Mouse (Mus musculus) stomach, postnatal 0 days (tissue): ENCODE measurements at regions not wholly inside any gene's neighbourhood (a gene's known extent, or its start where the extent isn't known, plus 50 kb on each side); places are given as distances from the start of the nearest gene placed in this dataset.

Source experiments
- ATAC-seq: fragments of 200-750 bp; cut with Nextera tagmentation; 2 replicates; pipeline ENCODE4 v1.8.0; 2017; ENCODE audit not compliant: low FRiP score, low TSS enrichment
- DNase-seq: peaks from one replicate; pipeline ENCODE4 v3.0.0-alpha.2; 2016; ENCODE audit warnings: low spot score
- H3K27ac ChIP-seq: fragments of 300-500 bp; sonication (generic); replicated peaks from 2 replicates; pipeline ENCODE4 v1.5.1; 2014; ENCODE audit warnings: mild to moderate bottlenecking, control low read depth
- H3K27me3 ChIP-seq: fragments of 300-500 bp; sonication (generic); 2 replicates; pipeline ENCODE4 v1.6.1; 2014; ENCODE audit warnings: low read length; ENCODE audit not compliant: control insufficient read depth, insufficient read depth
- H3K36me3 ChIP-seq: fragments of 300-500 bp; sonication (generic); 2 replicates; pipeline ENCODE4 v1.6.1; 2014; ENCODE audit warnings: low read length, mixed read lengths; ENCODE audit not compliant: control insufficient read depth, insufficient read depth
- H3K4me1 ChIP-seq: fragments of 300-500 bp; sonication (generic); replicated peaks from 2 replicates; pipeline ENCODE4 v1.6.1; 2014; ENCODE audit warnings: antibody characterized with exemption; ENCODE audit not compliant: control insufficient read depth, insufficient read depth
- H3K4me2 ChIP-seq: fragments of 300-500 bp; sonication (generic); replicated peaks from 2 replicates; pipeline ENCODE4 v1.6.1; 2014; ENCODE audit warnings: low read depth, mild to moderate bottlenecking, control low read depth, moderate library complexity
- H3K4me3 ChIP-seq: fragments of 300-500 bp; sonication (generic); 2 replicates; pipeline ENCODE4 v1.5.1; 2014; ENCODE audit warnings: low read depth, low read length, control low read depth
- H3K9ac ChIP-seq: fragments of 300-500 bp; sonication (generic); 2 replicates; pipeline ENCODE4 v1.6.1; 2014; ENCODE audit warnings: mild to moderate bottlenecking, low read length, control low read depth, mixed read lengths
- H3K9me3 ChIP-seq: fragments of 300-500 bp; sonication (generic); 2 replicates; pipeline ENCODE4 v1.6.1; 2016; ENCODE audit warnings: low read length; ENCODE audit not compliant: control insufficient read depth
- CTCF ChIP-seq: IDR thresholded peaks from 2 replicates; pipeline ENCODE4 v1.5.1; 2016; ENCODE audit warnings: antibody characterized with exemption, low read depth, mild to moderate bottlenecking, moderate library complexity
- EP300 ChIP-seq: optimal IDR thresholded peaks from 2 replicates; pipeline ENCODE3; 2016; ENCODE audit warnings: antibody characterized with exemption
- WGBS: fragments of 180-500 bp; shearing (Covaris S2); extraction: QIAGEN DNeasy Blood & Tissue Kit; methylation state at CpG from one replicate; pipeline ENCODE4 v1.1.7; 2014; 5-methylcytosine and 5-hydroxymethylcytosine counted together

- H3K27ac ChIP-seq: no peak overlapping the region
- no peaks in the 10 kb centered on the region for H3K27me3 ChIP-seq
- no peaks in the 10 kb centered on the region for H3K4me1 ChIP-seq
- ATAC-seq (no peak), DNase-seq (no peak)
- H3K4me3 ChIP-seq: no peak overlapping the region
- TF ChIP-seq CTCF: no peak
- TF ChIP-seq EP300: no peak
- H3K9me3 ChIP-seq: no peaks in the 10 kb centered on the region
- no peaks in the 10 kb centered on the region for H3K36me3 ChIP-seq
- H3K9ac ChIP-seq: no peak overlapping the region
- WGBS: 81% methylated on average over 7 of the region's 7 CpGs
- H3K4me2 ChIP-seq: no peak overlapping the region
Measured at GRCm38 (mm10) chr5:141125870-141126269, 115.4 kb upstream of the Sdk1 start.

- DNase-seq (no peak), ATAC-seq (no peak)
- Histone ChIP-seq H3K27me3 (no peaks in the 10 kb centered on the region), H3K4me3 (no peak overlapping the region), H3K27ac (no peak overlapping the region), H3K4me2 (no peak overlapping the region), H3K36me3 (no peaks in the 10 kb centered on the region), H3K4me1 (no peaks in the 10 kb centered on the region), H3K9ac (no peak overlapping the region), H3K9me3 (no peaks in the 10 kb centered on the region)
- TF ChIP-seq EP300 (no peak), CTCF (no peak)
- WGBS: 87% methylated on average over 7 of the region's 7 CpGs
Measured at GRCm38 (mm10) chr5:141126536-141126935, 114.8 kb upstream of the Sdk1 start.

- ATAC-seq: no peak
- TF ChIP-seq CTCF (no peak), EP300 (no peak)
- WGBS: 80% methylated on average over 1 of the region's 1 CpGs
Measured at GRCm38 (mm10) chr5:141131036-141131435, 110.3 kb upstream of the Sdk1 start.

GRCm38 (mm10) chr5:141131906-141132305, 109.4 kb upstream of the Sdk1 start:
- H3K9ac ChIP-seq: no peak overlapping the region
- no peaks in the 10 kb centered on the region for H3K27me3 ChIP-seq
- H3K4me2 ChIP-seq: no peak overlapping the region
- 42% methylated on average over 9 of the region's 9 CpGs for WGBS
- DNase-seq (no peak), ATAC-seq (no peak)
- H3K27ac ChIP-seq: no peak overlapping the region
- H3K4me3 ChIP-seq: no peak overlapping the region
- no peaks in the 10 kb centered on the region for H3K36me3 ChIP-seq
- no peaks in the 10 kb centered on the region for H3K9me3 ChIP-seq
- TF ChIP-seq CTCF (no peak), EP300 (no peak)
- H3K4me1 ChIP-seq: no peaks in the 10 kb centered on the region

More at GRCm38 (mm10) chr5:141131036-141131435, 110.3 kb upstream of the Sdk1 start:
- H3K27me3 ChIP-seq: no peaks in the 10 kb centered on the region
- H3K9ac ChIP-seq: no peak overlapping the region
- no peak overlapping the region for H3K4me2 ChIP-seq
- H3K27ac ChIP-seq: no peak overlapping the region
- H3K4me3 ChIP-seq: no peak overlapping the region
- H3K4me1 ChIP-seq: no peaks in the 10 kb centered on the region
- no peaks in the 10 kb centered on the region for H3K9me3 ChIP-seq
- DNase-seq: no peak
- H3K36me3 ChIP-seq: no peaks in the 10 kb centered on the region

GRCm38 (mm10) chr5:141136239-141136638, 105.1 kb upstream of the Sdk1 start:
- no peak overlapping the region for H3K27ac ChIP-seq
- no peaks in the 10 kb centered on the region for H3K36me3 ChIP-seq
- 31% methylated on average over 4 of the region's 4 CpGs for WGBS
- no peaks in the 10 kb centered on the region for H3K9me3 ChIP-seq
- ATAC-seq: no peak
- no peaks in the 10 kb centered on the region for H3K27me3 ChIP-seq
- H3K4me3 ChIP-seq: no peak overlapping the region
- H3K9ac ChIP-seq: no peak overlapping the region
- no peak overlapping the region for H3K4me2 ChIP-seq
- TF ChIP-seq CTCF: no peak
- TF ChIP-seq EP300: no peak
- DNase-seq: no peak
- H3K4me1 ChIP-seq: no peaks in the 10 kb centered on the region

- H3K4me2 ChIP-seq: no peak overlapping the region
- 87% methylated on average over 3 of the region's 3 CpGs for WGBS
- no peaks in the 10 kb centered on the region for H3K9me3 ChIP-seq
- no peak overlapping the region for H3K4me3 ChIP-seq
- DNase-seq (no peak), ATAC-seq (no peak)
- H3K4me1 ChIP-seq: no peaks in the 10 kb centered on the region
- TF ChIP-seq EP300 (no peak), CTCF (no peak)
- no peak overlapping the region for H3K9ac ChIP-seq
- H3K27me3 ChIP-seq: no peaks in the 10 kb centered on the region
- H3K27ac ChIP-seq: no peak overlapping the region
- no peaks in the 10 kb centered on the region for H3K36me3 ChIP-seq
Measured at GRCm38 (mm10) chr5:141137716-141138115, 103.6 kb upstream of the Sdk1 start.
